Mouse (Mus musculus): ENCODE results near the gene Hoxb8.

DNA sequence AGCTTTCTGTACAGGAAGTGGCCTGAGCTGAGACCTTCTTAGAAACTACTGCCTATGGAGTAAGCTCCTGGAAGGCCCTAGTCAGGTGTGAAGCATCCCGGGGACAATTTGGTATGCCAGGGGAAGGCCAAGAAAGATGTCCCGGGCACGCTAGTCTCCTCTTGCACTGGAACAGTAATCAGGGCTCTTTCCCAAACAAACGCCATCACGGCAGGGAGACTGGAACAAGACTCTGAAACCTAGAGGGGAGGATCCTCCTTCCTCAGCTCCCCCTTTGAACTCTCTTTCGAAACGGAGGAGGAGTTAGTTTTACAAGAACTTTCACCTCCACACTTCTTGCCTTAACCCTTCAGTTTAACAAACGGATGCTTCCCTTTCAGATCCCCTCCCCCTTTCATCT is 50.4 kb downstream of the Hoxb8 start:
- no peak for TF ChIP-seq POLR2A (IDR thresholded peaks at IDR 0.05; ENCODE audit: extremely low read depth, insufficient read depth, low read length)
- TF ChIP-seq CTCF (IDR thresholded peaks at IDR 0.05; ENCODE audit: extremely low read depth, insufficient read depth, low read length): no peak

Measured in cortical plate, adult 2 months (tissue).